Mouse (Mus musculus) stomach, postnatal 0 days (tissue): ENCODE measurements around the gene Tm9sf4.
A peak's percentile ranks its signal among the peaks of the same experiment; 100 is the strongest.

Source experiments
- CTCF ChIP-seq: IDR thresholded peaks from 2 replicates; pipeline ENCODE4 v1.5.1; 2016; ENCODE audit warnings: antibody characterized with exemption, low read depth, mild to moderate bottlenecking, moderate library complexity
- EP300 ChIP-seq: optimal IDR thresholded peaks from 2 replicates; pipeline ENCODE3; 2016; ENCODE audit warnings: antibody characterized with exemption

- TF ChIP-seq EP300: peak; percentile 27
- no peak for TF ChIP-seq CTCF
Measured at GRCm38 (mm10) chr2:153239021-153239859, 78.1 kb downstream of the Tm9sf4 start.
